Mouse (Mus musculus) urinary bladder, postnatal 14 days (tissue): ENCODE measurements around the gene Peak1.
"Not testable (repeated sequence)": the region's sequence is repeated elsewhere in the genome, so short reads cannot be mapped to it uniquely, and the experiment has no call there.

ENCODE experiments used
- DNase-seq: peaks from one replicate; pipeline ENCODE4 v3.0.0; 2021; ENCODE audit warnings: low spot score

Gene Peak1

GRCm38 (mm10) chr9:56417948-56418737 is at the start of gene Peak1, which contains the start of gene Hmg20a:
TSS of gene Peak1 (minus strand) at chr9:56418067.
TSS of gene Hmg20a (plus strand) at chr9:56418609.
- DNase-seq, result peak; percentile 100

- no peak for DNase-seq
These were observed 48.4 kb upstream of the Peak1 start for GRCm38 (mm10) chr9:56466251-56466650.

GRCm38 (mm10) chr9:56464863-56465654 is 47.2 kb upstream of the Peak1 start:
- DNase-seq, result peak; percentile 34

- DNase-seq, result peak; percentile 16
These were observed 46.0 kb upstream of the Peak1 start for GRCm38 (mm10) chr9:56463686-56464515.

GRCm38 (mm10) chr9:56463046-56463445 is 45.2 kb upstream of the Peak1 start:
- no peak for DNase-seq

GRCm38 (mm10) chr9:56462606-56463005 is 44.7 kb upstream of the Peak1 start:
- DNase-seq, result no peak

- DNase-seq, result no peak
These were observed 43.1 kb upstream of the Peak1 start for GRCm38 (mm10) chr9:56460987-56461386.

GRCm38 (mm10) chr9:56456426-56456825 is 38.6 kb upstream of the Peak1 start:
- no peak for DNase-seq

GRCm38 (mm10) chr9:56453038-56453815 is 35.4 kb upstream of the Peak1 start:
- DNase-seq, result no peak

- DNase-seq, result no peak
These were observed 33.7 kb upstream of the Peak1 start for GRCm38 (mm10) chr9:56451570-56451969.

GRCm38 (mm10) chr9:56439699-56440098 is 21.8 kb upstream of the Peak1 start:
- no peak for DNase-seq

GRCm38 (mm10) chr9:56437300-56437892 is 19.5 kb upstream of the Peak1 start:
- not testable (repeated sequence) for DNase-seq

- DNase-seq, result no peak
These were observed 18.1 kb upstream of the Peak1 start for GRCm38 (mm10) chr9:56435821-56436526.

GRCm38 (mm10) chr9:56424861-56425260 is 7.0 kb upstream of the Peak1 start:
- DNase-seq, result no peak

- DNase-seq, result no peak
These were observed 4.1 kb upstream of the Peak1 start for GRCm38 (mm10) chr9:56421991-56422390.

- DNase-seq, result no peak
These were observed 3.2 kb upstream of the Peak1 start for GRCm38 (mm10) chr9:56420892-56421601.

- no peak for DNase-seq
These were observed 2.4 kb upstream of the Peak1 start for GRCm38 (mm10) chr9:56420236-56420635.

- peak; percentile 62 for DNase-seq
These were observed 922 bp upstream of the Peak1 start for GRCm38 (mm10) chr9:56418738-56419239.

- peak; percentile 87 for DNase-seq
These were observed 386 bp downstream of the Peak1 start for GRCm38 (mm10) chr9:56417415-56417947.
